Mouse (Mus musculus): Measurements from ENCODE around the gene Hfe2.

- TF ChIP-seq CTCF (IDR thresholded peaks at IDR 0.05; ENCODE audit: borderline replicate concordance, insufficient read depth, low read length) (no peak), POLR2A (IDR thresholded peaks at IDR 0.05; ENCODE audit: low read depth, low read length) (0 out of 2 replicates have a peak, but pooled peaks have one; percentile 23)
These were observed 33.8 kb downstream of the Hfe2 start for GRCm38 (mm10) chr3:96558668-96559196.

All from embryonic fibroblast, embryonic 13.5 days (primary cell).